Mouse (Mus musculus): ENCODE data around the gene Ppp1ca. TPM values are rescaled to one million over a fixed set of nuclear protein-coding genes. Genes with fewer than 3 reads are reported as not detected.

Gene Ppp1ca
- total and polyA plus RNA-seq, 2 experiments from 2014 or later, result 510 to 592 TPM

GRCm38 (mm10) chr19:4201291-4201909, 9.5 kb downstream of the Ppp1ca start, which contains the start of gene Rad9a:
Rad9a (minus strand) TSS chr19:4201662.
- TF ChIP-seq CTCF (IDR thresholded peaks at IDR 0.05), result peak; percentile 3; the same call in 1 of the 2 replicates
- DNase-seq (ENCODE audit: low spot score) (peak; percentile 98), ATAC-seq (ENCODE audit: low FRiP score) (peak; percentile 82)
- Histone ChIP-seq H3K36me3 (ENCODE audit: insufficient read depth, low read length) (peaks cover 17% of the 10 kb centered on the region), H3K27ac (ENCODE audit: low read depth, low read length) (peak within 1 kb of the TSS; percentile 51), H3K9me3 (ENCODE audit: low read length) (no peaks in the 10 kb centered on the region), H3K4me2 (ENCODE audit: low read depth, low read length, poor library complexity, severe bottlenecking) (peak within 1 kb of the TSS; percentile 91), H3K9ac (replicated peaks; ENCODE audit: low read length, poor library complexity, severe bottlenecking) (peak within 1 kb of the TSS; percentile 62), H3K4me1 (ENCODE audit: insufficient read depth, low read length) (peaks cover 10% of the 10 kb centered on the region), H3K27me3 (ENCODE audit: insufficient read depth, low read length) (peaks cover 4% of the 10 kb centered on the region; the same call in 1 of the 2 replicates), H3K4me3 (ENCODE audit: low read depth, low read length) (peak within 1 kb of the TSS; percentile 47)
- under 1% methylated on average over 34 of the region's 34 CpGs for WGBS

- H3K4me1 ChIP-seq (ENCODE audit: insufficient read depth, low read length), result peaks cover 10% of the 10 kb centered on the region
- TF ChIP-seq CTCF (IDR thresholded peaks at IDR 0.05), result no peak
- DNase-seq (ENCODE audit: low spot score) (no peak), ATAC-seq (ENCODE audit: low FRiP score) (no peak)
- peaks cover 9% of the 10 kb centered on the region for H3K36me3 ChIP-seq (ENCODE audit: insufficient read depth, low read length)
- peak overlapping the region; percentile 91 for H3K4me2 ChIP-seq (ENCODE audit: low read depth, low read length, poor library complexity, severe bottlenecking)
- peaks cover 4% of the 10 kb centered on the region; the same call in 1 of the 2 replicates for H3K27me3 ChIP-seq (ENCODE audit: insufficient read depth, low read length)
- no peaks in the 10 kb centered on the region for H3K9me3 ChIP-seq (ENCODE audit: low read length)
- peak overlapping the region; percentile 62 for H3K9ac ChIP-seq (replicated peaks; ENCODE audit: low read length, poor library complexity, severe bottlenecking)
- H3K4me3 ChIP-seq (ENCODE audit: low read depth, low read length), result peak overlapping the region; percentile 47
- 30% methylated on average over 7 of the region's 7 CpGs for WGBS
- peak overlapping the region; percentile 51; the same call in 1 of the 2 replicates for H3K27ac ChIP-seq (ENCODE audit: low read depth, low read length)
These were observed 10.3 kb downstream of the Ppp1ca start for GRCm38 (mm10) chr19:4202149-4202548.

- 65% methylated on average over 3 of the region's 3 CpGs for WGBS
- Histone ChIP-seq H3K4me2 (ENCODE audit: low read depth, low read length, poor library complexity, severe bottlenecking) (no peak overlapping the region), H3K27me3 (ENCODE audit: insufficient read depth, low read length) (peaks cover 4% of the 10 kb centered on the region; the same call in 1 of the 2 replicates), H3K4me3 (ENCODE audit: low read depth, low read length) (no peak overlapping the region), H3K27ac (ENCODE audit: low read depth, low read length) (no peak overlapping the region), H3K36me3 (ENCODE audit: insufficient read depth, low read length) (peaks cover 6% of the 10 kb centered on the region; the same call in 1 of the 2 replicates), H3K4me1 (ENCODE audit: insufficient read depth, low read length) (peaks cover 10% of the 10 kb centered on the region), H3K9me3 (ENCODE audit: low read length) (no peaks in the 10 kb centered on the region), H3K9ac (replicated peaks; ENCODE audit: low read length, poor library complexity, severe bottlenecking) (no peak overlapping the region)
- 0 out of 2 replicates have a peak, but pooled peaks have one; percentile 16 for TF ChIP-seq CTCF (IDR thresholded peaks at IDR 0.05)
- no peak for ATAC-seq (ENCODE audit: low FRiP score)
- DNase-seq (ENCODE audit: low spot score), result no peak
These were observed 11.3 kb downstream of the Ppp1ca start for GRCm38 (mm10) chr19:4203148-4203547.

GRCm38 (mm10) chr19:4203604-4204326, 11.9 kb downstream of the Ppp1ca start:
- peaks cover 4% of the 10 kb centered on the region; the same call in 1 of the 2 replicates for H3K27me3 ChIP-seq (ENCODE audit: insufficient read depth, low read length)
- ATAC-seq (ENCODE audit: low FRiP score) (no peak), DNase-seq (ENCODE audit: low spot score) (no peak)
- no peak overlapping the region for H3K4me2 ChIP-seq (ENCODE audit: low read depth, low read length, poor library complexity, severe bottlenecking)
- no peak for TF ChIP-seq CTCF (IDR thresholded peaks at IDR 0.05)
- H3K9ac ChIP-seq (replicated peaks; ENCODE audit: low read length, poor library complexity, severe bottlenecking), result no peak overlapping the region
- H3K27ac ChIP-seq (ENCODE audit: low read depth, low read length), result no peak overlapping the region
- 64% methylated on average over 13 of the region's 13 CpGs for WGBS
- H3K4me1 ChIP-seq (ENCODE audit: insufficient read depth, low read length), result peaks cover 10% of the 10 kb centered on the region
- H3K4me3 ChIP-seq (ENCODE audit: low read depth, low read length), result no peak overlapping the region
- H3K9me3 ChIP-seq (ENCODE audit: low read length), result no peaks in the 10 kb centered on the region
- peaks cover 6% of the 10 kb centered on the region; the same call in 1 of the 2 replicates for H3K36me3 ChIP-seq (ENCODE audit: insufficient read depth, low read length)

GRCm38 (mm10) chr19:4204889-4205288, 13.0 kb downstream of the Ppp1ca start:
- Histone ChIP-seq H3K4me1 (ENCODE audit: insufficient read depth, low read length) (peaks cover 10% of the 10 kb centered on the region), H3K27ac (ENCODE audit: low read depth, low read length) (no peak overlapping the region), H3K4me2 (ENCODE audit: low read depth, low read length, poor library complexity, severe bottlenecking) (no peak overlapping the region), H3K4me3 (ENCODE audit: low read depth, low read length) (no peak overlapping the region), H3K9ac (replicated peaks; ENCODE audit: low read length, poor library complexity, severe bottlenecking) (no peak overlapping the region), H3K36me3 (ENCODE audit: insufficient read depth, low read length) (no peaks in the 10 kb centered on the region), H3K27me3 (ENCODE audit: insufficient read depth, low read length) (peaks cover 4% of the 10 kb centered on the region; the same call in 1 of the 2 replicates), H3K9me3 (ENCODE audit: low read length) (no peaks in the 10 kb centered on the region)
- 62% methylated on average over 4 of the region's 4 CpGs for WGBS
- TF ChIP-seq CTCF (IDR thresholded peaks at IDR 0.05), result 0 out of 2 replicates have a peak, but pooled peaks have one; percentile 13
- ATAC-seq (ENCODE audit: low FRiP score), result no peak
- no peak for DNase-seq (ENCODE audit: low spot score)
